Mouse (Mus musculus) lung, postnatal 25 days (tissue): Measurements from ENCODE around the gene Arhgef25.
A peak's percentile ranks its signal among the peaks of the same experiment; 100 is the strongest.

Experiments
- DNase-seq: peaks from one replicate; pipeline ENCODE4 v3.0.0; 2022; ENCODE audit warnings: low spot score

Arhgef25 gene

DNA sequence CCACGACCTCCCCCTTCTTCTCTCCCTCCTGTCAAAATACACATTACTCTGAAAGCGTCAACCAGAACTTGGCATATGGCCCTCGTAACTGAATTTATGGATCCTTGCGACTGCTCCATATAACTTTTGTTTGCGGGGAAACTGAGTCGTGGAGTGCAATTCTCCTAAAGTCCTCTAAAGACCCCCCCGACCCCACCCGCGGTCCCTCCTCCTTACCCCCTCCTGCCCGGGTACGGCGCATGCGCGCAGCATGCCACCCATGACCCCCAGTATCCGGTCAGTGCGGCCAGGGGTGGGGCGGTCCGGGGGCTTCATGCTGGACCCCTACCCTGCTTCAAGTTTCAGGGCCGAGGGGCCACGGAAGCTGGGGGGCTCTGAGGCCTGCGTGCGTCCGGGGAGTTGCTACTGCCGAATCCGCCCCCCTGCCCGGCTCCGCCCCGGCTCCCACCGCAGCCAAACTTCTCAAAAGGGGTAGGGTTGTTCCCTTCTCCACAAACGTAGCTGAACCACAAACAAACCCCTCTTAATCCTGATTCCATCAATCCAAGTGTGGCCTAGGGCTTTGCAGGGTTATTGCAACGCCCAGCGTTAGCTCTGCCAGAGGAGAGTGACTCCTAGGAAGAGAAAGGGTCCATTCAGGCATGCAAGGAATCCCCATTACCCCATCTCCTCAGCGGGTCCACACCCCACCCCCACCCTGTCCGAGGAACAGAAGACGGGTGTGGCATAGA lies at the start of gene Arhgef25:
TSS of gene Arhgef25 (minus strand) at position 433 of the 731 bp plus-strand sequence.
- DNase-seq = peak; percentile 39

DNA sequence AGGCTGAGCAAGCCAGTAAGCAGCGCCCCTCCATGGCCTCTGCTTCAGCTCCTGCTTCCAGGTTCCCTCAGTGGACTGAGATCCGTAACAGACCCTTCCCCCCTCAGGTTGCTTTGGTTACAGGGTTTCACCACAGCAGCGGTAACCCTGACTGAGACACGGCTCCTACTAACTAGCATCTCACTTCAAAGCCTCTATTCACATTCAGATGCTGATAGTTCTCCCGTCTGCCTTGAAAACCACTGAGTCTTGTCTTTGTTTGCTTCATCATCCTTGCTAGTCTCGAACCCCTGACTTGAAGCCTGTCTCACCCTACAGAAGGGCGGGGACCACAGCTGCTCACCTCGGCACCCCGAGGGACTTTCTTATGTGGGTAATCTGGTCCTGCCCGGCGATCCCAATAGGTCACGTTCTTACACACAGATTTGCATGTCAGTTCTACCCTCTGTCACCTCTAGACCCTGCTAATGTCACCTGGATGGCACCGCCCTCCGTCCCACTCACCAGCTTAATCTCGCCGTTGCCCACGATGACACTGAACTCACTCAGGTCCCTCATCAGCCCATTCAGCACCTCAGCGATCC lies 48.5 kb upstream of the Arhgef25 start:
- no peak for DNase-seq

DNA sequence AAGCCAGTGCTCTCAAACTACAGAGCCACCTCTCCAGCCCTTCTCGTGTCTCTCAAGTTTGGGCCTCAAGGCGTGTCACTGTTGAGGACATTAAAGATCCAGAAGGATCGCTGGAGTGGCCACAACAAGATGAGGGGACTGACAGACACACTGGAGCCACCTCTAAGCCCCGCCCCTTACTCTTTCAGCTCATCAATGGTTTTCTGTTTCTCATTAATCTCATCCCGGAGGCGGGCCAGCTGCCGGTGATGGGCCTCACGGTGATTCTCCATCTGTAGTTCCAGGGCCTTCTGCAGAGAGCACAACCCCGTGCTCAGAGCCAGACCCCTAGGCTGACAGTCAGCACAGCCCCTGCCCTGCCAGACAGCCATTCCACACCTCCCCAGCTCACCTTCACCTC lies 46.7 kb upstream of the Arhgef25 start:
- no peak for DNase-seq

DNA sequence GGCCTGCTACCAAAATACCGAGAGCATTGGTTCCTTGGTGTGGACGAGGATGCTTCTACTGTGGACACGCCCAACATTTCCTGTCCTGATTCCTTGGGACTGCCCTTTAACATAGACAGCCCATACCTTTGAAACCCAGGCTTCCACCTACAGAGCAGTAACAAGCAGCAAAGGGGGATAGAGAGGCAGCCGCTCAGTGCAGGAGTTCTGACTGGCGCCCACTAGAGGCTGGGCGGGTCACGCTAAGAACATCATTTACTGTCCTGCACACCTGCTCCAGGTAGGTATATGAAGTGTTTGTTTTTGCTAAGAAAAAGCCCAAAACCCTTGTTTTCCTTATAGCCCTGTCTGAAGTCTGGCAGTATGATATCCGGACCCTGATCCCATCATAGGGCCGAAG lies 43.3 kb upstream of the Arhgef25 start:
- no peak for DNase-seq

DNA sequence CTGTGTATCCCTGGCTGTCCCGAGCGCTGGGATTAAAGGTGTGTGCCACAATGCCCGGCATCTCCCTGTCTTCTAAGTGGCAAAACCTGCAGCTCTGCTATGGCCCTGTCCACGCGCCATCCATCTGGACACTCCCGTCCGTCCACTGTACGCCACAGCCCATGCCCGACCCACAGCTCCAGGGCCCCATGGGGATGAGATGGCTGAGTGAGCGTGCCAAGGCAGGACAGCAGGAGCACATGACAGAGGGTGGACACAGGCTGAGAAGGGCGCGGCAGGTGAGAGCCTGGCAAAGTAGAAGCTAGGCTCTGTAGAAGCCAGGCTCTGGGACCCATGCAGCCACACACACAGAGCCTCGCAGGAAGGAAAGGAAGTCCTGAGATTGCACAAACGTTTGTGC lies 41.9 kb upstream of the Arhgef25 start:
- DNase-seq = no peak

DNA sequence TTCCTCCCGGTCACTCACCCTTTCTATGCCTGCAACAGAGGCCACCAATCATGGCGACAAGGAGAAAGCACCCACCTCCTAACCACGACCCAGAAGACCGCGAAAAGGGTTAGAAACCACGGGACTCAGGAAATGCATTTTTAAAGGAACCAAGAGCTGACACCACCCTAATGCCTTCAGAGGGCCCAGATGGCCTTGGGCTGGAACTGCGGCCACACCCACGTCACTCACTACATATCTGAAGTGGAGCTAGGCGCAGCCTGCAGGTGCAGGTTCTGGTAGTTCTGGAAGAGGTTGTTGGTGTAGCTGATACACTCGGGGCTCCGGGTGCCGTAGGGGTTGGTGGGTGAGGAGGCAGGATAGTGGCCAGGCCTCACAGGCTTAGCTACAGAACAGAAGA lies 40.8 kb upstream of the Arhgef25 start:
- DNase-seq = no peak

DNA sequence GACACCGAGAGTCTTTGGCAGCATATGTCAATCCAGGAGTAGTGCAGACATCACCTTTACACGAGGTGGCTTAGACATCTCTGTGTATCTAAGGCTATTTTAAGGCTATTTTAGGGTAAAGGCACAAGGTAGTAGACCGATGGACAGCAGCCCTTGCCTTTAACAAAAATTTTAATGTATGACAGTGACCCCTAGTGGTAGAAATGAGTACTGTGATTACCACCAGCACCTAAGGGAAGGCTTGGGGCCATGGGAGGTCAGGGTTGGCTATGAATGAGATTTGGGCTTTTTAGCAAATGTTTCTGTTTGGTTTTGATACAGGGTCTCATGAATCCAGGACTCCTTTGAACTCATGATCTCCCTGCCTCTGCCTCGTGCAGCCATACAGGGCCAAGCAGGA lies 39.0 kb upstream of the Arhgef25 start:
- DNase-seq = peak; percentile 85

DNA sequence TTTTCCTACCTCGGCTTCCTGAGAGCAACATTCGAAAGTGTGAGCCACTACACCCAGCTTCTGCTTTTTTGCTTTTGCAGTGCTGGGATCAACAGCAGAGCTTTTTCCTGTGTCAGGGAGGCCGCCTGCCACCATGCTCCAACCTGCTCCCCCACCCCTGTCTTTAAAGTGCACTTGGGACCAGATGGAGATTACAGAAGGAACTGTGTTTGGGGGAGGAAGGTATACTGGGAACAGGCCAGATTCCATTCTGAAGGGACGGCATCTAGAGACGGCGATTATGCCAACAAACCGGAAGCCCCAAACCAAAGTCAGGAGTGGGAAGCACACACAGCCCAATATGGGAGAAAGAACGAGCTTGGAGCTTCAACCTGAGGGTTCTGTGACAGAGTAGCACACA lies 37.3 kb upstream of the Arhgef25 start:
- no peak for DNase-seq

DNA sequence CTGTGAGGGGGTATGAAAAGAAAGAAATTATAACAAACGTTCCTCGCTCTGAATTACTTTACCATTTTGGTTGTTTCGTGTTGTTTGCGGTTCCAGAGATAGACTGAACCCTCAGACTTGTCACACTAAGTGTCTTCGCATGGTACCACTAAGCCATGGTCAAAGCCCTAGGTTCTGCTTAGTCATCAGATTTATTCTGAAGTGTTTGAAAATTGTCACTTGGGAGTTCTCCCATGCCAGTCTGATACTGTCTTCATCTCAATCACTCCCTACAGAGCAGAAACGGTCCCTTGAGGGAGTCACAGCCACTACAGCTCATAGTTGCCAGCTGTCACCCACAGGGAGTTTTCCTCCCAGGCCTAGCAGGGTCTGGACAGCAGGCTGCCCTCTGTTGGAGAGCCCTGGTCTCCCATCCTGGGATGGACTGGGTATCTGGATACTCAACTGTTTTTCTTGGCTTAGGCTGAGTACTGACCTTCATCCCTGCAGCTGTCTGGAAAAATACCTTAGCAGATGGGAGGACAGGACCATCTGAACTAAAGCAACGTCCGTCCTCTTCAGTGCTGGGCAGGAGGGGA lies 36.5 kb upstream of the Arhgef25 start:
- DNase-seq = no peak

DNA sequence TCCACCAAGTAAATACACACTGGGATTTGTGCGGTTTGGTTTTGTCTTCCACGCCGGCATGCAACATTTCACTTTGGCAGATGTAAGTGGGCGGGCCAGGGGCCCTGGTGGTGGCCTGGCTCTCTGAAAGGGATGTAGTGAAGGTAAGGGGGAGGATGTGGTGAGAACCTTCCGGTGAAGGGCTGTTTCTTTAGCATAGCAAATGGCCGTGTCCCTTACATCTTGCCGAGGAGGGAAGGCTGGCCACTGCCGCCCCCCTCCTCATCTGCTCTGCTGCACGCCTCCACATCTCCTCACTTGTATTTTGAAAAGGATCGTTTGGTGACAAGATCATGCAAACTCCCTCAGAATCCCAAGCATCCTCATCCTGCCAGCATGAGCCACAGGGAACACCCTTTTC lies 35.8 kb upstream of the Arhgef25 start:
- no peak for DNase-seq

DNA sequence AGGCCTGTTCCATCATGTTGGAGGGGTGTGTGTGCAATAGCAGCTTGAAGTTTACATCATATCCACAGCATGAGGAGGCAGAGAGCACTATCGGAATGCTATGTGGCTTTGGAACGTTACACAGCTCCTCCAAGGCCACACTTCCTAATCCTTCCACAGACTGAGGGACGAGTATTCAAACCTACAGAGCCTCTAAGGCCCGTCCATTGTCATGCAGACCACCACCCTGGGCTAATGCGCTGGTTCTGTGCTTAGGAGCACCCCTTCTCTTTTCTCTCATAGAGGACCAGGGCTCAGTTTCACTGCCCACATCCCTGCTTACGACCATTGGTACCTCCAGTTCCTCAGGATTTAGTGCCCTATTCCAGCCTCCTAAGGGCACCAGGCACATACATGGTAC lies 35.3 kb upstream of the Arhgef25 start:
- DNase-seq = no peak

DNA sequence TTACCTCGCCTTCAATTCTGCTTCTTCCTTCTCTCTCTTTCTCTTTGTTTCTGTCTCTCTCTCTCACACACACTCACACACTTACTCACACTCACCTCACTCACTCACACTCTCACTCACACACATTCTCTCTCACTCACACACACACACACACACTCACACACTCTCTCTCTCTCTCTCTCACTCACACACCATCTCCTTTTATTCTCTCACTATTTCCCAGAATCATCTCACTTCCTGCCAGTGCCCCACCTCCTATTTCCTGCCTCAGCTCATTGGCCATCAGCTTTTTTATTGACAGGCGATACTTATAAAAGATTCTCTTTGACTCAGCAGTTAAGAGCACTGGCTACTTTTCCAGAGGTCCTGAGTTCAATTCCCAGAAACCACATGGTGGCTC lies 28.5 kb upstream of the Arhgef25 start:
- no peak for DNase-seq

DNA sequence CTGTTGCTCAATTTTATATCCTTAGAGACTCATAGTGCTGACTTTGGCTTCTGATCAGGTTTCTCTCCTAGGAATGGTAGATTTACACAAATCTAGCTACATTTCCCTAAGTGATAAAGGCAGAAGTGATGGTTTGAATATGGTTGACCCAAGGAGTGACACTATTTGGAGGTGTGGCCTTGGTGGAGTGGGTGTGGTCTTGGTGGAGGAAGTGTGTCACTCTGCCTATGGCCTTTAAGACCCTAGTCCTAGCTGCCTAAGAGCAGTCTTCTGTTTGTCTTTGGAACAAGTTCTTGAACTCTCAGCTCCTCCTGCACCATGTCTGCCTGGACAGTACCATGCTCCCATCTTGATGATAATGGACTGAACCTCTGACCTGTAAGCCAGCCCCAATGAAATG lies 27.3 kb upstream of the Arhgef25 start:
- no peak for DNase-seq

DNA sequence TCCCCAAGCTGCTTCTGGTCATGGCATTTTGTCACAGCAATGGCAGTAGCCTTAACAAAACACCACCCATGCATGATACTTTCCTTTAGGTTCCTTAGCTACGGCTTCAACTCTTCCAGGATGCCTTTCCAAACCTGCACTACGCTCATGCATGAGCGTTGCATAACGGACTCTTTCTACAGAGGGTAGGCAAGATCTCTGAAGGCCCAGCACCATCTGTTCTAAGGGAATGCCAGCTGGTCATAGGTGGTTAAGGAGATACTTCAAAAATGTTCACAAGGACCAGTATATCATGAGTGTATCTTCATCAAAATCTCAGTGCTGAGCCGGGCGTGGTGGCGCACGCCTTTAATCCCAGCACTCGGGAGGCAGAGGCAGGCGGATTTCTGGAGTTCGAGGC lies 26.6 kb upstream of the Arhgef25 start:
- DNase-seq = no peak

DNA sequence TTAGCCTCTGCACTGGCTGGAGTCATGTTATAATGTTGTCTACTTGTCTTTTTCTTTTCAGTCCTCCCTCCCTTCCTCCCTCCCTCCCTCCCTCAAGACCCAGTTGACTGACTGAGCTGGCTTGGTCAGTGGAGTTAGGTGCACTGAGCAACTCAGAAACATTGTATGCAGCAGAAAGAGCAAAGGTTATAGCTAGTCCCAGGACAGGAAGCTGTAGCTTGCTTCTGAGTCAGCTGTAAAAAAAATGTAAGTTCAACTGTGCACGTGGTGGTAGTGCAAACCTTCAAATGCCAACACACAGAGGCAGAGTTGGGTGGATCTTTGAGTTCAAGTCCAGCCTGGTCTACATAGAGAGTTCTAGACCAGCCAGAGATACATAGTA lies 24.5 kb upstream of the Arhgef25 start:
- DNase-seq = no peak

DNA sequence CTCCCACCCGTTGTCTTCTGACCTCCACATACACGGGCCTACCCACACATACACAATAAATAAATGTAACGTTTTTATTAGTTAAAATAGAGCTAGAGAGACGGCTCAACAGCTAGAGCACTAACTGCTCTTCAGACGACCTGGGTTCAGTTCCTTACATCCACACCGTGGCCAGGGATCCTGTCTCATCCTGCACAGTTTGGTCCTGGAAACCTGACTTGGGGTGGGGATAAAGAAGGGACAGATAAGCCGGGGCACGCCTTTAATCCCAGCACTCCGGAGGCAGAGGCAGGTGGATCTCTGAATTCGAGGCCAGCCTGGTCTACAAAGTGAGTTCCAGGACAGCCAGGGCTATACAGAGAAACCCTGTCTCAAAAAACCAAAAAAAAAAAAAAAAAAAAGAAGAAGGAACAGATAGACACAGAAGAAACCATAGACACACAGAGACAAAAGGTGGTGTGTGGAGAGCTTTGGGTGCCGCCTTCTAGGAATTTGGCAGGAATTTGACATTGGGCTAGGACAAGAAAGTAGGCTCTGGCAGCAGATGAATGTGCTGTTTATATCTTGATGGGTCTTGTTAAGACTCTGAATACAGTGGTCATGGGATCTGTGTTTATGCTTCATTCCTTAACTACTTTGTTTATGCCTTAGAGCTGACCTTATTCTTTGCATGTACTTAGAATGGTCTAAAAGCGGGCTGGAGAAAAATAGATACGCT lies 24.0 kb upstream of the Arhgef25 start:
- no peak for DNase-seq

DNA sequence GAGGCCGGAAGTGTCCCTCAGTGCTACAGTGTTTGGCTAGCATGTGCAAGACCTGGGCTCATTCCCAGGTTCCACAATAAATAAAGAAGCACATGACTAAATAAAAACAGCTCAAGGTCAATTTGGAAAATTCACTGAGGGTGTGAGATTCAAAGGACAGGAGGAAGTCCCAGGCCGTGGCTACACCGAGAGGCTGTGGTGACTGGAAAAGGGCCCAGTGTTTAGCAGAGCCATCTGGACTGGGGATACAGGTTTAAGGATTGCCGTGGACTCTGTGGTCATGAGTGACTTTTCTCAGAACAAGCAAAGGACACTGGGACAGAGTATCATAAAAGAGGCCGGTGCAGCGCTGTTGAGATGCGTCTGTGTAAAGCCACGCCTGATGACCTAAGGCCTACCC lies 23.4 kb upstream of the Arhgef25 start:
- no peak for DNase-seq

DNA sequence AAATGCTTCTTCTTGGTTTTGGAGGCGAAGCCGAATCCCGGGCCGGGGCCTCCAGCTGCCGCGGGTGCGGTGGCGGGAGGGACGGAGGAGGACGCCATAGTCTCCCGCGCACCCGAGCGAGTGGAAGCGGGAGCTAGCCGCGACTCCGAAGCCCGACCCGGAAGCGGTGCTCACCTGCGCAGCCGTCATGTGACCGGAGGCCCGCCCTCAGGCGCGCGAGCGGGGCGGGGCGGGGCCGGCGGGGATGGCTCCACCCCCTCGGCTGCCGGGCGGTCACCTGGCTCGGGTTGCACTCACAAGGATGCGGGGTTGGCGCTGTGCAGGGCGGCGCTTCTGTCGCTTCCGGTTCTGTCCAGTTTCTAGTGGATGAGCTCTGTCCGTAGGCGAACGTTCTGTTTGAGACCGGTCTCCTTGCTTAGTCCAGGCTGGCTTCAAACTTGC lies 21.6 kb upstream of the Arhgef25 start, which contains the start of gene Pip4k2c:
TSS of gene Pip4k2c (minus strand) at position 172 of the 441 bp plus-strand sequence.
- peak; percentile 92 for DNase-seq

DNA sequence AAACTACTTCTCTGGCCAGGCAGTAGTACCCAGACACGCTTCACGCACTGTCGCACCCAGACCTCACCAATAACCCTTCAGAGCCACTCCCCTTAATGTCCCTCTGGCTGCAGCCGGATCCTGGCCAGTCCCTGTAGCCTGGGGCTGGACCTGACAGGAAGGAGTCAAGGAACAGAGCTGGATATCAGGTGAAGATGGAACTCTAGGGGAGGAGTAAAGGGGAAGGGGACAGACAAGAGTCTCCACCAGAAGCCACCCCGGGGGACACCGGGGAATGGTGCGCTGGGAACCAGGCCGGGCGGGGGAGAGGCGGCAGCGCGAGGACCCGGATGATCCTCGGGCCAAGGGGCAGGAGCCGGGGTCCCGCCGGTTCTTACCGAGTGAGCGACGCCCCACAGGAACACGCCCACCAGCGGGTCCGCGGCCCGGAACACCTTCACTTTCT lies 21.1 kb upstream of the Arhgef25 start:
- peak; percentile 43 for DNase-seq

DNA sequence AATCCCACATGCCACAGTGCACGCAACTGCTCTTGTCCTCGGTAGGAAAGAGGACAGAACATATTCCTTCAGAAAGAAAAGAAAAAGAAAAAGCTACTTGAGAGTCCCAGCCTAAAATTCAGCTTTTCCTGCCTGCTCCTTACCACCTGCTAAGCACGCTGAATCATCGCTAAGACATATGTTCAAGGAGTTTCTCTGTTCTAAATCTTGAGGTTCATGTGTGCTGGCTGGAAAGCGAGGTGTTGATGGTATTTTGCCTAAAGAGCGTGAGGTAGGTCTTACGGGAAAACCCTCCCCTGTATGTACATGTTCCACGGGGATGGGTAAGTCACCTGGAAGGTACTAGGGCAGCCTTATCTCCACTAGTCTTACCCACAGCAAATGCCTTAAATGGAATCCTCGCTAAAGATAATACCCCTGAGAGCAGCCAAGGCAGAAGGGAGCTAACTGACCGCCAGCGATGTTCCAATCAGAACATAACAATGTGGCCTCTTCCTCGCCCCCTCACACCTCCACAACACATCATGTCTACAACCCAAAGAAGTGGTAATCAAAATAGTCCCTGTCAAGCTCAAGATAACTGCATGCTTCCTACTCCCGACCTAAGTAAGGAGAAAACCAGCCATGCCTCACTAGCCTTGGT lies 20.2 kb upstream of the Arhgef25 start:
- DNase-seq = no peak

DNA sequence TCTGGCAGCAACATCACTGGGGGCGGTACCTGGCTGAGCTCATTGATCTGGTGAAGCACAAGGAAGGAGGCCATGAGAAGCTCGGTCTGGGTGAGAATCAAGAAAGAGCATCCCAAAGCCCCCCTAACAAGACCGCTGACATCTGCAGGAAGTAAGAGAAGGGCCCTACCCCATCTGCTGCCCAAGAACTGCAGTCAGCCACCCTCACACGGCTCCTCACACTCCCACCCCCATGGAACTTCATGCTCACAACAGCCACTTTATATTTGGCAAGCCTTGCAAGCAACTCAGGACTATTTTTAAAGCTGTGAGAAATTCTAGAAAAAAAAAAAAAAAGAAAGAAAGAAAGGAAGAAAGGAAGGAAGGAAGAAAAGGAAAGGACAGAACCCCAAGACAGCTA lies 19.0 kb upstream of the Arhgef25 start:
- DNase-seq = no peak

DNA sequence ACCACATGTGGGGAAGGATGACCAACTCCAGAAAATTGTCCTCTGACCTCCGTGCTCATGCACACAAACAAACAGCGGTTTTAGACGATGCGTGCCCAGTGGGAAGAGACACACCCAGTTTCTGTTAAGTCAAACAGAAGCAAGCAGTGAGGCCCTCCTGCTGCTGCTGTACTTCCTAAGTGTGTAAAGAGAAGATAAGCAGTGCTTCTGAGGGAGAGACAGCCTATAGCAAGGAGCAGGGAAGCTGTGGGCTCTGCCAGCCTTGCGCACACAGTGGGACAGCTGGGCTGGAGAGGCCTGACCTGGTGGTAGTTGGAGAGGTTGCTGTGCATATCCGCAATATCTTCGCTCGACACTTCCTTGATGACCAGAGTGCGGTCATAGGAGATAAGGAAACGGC lies 15.5 kb upstream of the Arhgef25 start:
- no peak for DNase-seq
